Mouse (Mus musculus): ENCODE data around the gene 2610008E11Rik.
"Not testable (repeated sequence)": the region's sequence is repeated elsewhere in the genome, so short reads cannot be mapped to it uniquely, and the experiment has no call there.

Gene 2610008E11Rik

DNA sequence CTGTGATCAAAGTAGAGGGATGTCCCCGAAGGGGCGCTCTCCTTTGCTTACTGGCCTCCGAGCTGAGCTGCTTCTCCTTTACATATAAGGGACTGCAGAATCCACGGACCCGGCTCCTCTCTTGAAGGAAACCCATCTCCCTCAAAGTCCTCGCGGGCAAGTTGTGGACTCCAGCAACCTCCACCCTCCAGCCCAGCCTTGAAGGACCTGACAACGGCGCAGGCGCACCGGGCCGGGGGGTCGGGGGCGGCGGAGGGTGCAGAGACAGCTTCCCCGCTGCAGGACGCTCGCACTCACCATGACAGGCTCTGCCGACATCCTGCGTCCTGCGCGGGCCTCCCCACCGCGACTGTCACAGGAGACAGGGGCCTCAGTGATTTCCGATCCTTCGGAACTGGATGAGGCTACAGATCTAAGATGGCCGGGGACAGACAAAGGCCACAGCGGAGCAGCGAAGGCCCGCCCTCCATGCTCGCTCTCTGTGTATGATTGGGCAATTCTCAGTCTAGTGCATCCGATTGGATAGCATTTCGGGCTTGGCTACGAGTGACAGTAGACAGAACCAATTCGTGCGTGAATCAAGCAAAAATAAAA, at the start of gene 2610008E11Rik:
TSS of gene 2610008E11Rik (minus strand) at position 440 of the 594 bp plus-strand sequence.
- peak; percentile 98 for DNase-seq (ENCODE audit: low spot score)

GRCm38 (mm10) chr10:79116125-79116849, 18.9 kb upstream of the 2610008E11Rik start:
- peak; percentile 89 for DNase-seq (ENCODE audit: low spot score)

DNA sequence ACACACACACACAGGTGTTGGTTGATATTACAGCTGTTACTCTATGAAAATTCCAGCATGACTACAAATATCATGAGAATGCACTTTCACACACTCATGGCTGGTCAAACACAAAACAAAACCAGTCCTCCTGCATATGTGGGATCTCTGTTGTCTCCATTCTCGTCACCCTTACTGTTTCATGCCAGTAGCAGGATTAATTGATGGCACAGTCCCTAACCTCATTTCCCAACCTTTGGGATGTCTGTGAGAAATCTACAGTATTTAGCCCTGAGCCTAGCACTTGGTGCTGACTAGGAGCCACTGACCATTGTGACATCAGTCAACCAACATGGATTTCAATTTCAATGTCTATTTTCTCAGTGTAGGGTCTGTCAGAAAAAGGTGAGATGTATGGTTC, 17.7 kb upstream of the 2610008E11Rik start:
- DNase-seq (ENCODE audit: low spot score): no peak

DNA sequence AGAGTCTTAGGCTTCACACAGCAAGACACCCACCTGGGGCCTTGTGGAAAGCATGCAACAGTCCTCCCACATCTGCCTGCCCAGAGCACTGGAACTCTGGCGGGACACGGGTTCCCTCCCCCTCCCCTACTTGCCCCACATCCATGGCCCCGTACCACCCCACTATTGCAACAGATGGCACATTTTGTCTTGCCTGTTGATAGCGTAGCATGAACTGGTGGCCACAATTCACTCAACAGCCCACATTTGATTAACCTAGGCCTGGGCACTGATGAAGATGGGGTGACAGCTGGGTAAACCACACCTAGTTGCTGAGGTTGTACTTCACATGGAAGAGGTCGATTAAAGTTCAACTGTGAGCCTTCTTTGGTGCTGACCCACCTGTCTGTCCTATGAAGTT, 13.1 kb upstream of the 2610008E11Rik start:
- no peak for DNase-seq (ENCODE audit: low spot score)

GRCm38 (mm10) chr10:79109156-79109555, 11.8 kb upstream of the 2610008E11Rik start:
- no peak for DNase-seq (ENCODE audit: low spot score)

- DNase-seq (ENCODE audit: low spot score): no peak
Observed at GRCm38 (mm10) chr10:79107531-79107930, 10.1 kb upstream of the 2610008E11Rik start.

DNA sequence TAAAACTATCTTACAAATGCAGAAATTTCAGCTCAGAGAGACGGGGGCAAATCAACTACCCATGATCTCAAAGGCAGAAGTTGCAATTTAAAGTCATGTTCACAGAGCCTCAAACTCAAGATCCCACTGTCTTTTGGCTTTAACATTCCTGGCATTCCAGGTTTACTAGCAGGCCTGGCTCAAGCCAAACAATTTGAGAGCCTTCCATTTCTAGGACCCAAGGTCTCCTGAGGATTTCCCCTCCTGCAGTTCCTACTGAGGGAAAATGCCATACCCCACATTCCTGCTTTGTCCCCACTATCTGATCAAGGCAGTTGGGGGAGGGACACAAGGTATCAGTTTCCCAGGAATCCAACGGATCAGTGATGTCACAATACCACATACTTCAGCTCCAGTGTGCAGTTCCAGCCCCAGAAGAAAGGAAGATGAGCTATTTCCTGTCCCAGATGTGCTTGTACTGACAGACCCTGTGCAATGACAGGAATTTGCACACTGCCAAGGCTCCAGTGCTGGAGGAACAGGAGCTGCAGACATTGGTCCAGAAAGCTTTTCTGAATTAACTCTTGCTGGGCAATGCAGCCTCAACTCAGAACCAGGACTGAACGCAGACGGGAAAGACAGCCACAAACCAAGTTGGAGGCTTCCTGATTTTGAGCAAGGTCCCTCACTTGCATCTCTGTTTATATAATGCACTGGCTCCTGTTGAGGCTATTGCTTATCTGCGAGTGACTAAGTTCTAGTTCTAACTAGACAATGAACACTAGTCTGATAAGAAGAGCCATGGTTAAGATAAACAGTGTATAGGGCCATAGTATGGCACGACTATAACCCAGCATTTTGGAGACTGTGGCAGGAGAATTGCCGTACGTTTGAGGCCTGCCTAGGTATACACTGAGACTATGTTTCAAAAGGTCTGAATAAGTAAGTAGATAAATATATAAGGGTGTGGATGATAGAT, 9.2 kb upstream of the 2610008E11Rik start:
- peak; percentile 16 for DNase-seq (ENCODE audit: low spot score)

GRCm38 (mm10) chr10:79096706-79097105, 694 bp downstream of the 2610008E11Rik start:
- DNase-seq (ENCODE audit: low spot score): no peak

GRCm38 (mm10) chr10:79091731-79092130, 5.7 kb downstream of the 2610008E11Rik start:
- DNase-seq (ENCODE audit: low spot score): no peak

DNA sequence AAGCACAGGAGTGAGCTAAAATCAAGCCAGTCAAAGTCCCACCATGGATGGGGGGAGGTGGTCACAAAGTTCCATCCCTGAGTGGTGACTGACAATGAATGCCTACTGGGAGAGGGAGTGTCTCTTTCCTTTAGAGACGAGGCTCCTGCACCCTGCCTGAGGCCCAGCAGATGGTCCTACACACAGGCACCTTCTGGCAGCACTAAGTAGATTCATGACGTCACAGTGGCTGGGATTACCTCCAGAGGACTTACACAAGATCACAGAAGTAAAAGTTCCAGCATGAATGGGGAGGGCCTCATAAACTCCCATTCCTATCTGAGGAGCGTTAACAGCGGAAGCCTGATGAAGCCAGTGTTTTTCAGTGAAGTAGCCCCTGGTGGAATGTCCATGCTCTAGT, 8.4 kb downstream of the 2610008E11Rik start:
- DNase-seq (ENCODE audit: low spot score): no peak

DNA sequence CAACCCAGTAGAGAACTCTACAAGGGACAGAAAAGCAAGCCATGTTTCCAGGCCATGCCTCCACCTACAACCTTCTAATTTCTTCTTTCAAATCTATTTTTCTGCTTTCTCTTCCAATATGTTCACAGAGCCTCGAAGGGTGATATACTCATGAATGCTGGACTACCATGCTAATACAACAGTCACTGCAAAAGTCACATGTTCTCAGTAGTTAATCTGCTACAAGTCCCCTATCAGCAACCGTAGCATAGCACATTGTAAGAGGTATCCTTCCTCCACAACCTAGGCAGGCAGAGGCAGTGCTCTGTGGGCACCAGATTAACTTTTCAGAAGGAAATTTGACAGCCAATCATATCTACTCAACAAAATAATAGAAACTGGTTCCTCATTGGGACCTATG, 10.8 kb downstream of the 2610008E11Rik start:
- no peak for DNase-seq (ENCODE audit: low spot score)

- not testable (repeated sequence) for DNase-seq (ENCODE audit: low spot score)
Observed at GRCm38 (mm10) chr10:79057370-79057769, 40.0 kb downstream of the 2610008E11Rik start.

DNA sequence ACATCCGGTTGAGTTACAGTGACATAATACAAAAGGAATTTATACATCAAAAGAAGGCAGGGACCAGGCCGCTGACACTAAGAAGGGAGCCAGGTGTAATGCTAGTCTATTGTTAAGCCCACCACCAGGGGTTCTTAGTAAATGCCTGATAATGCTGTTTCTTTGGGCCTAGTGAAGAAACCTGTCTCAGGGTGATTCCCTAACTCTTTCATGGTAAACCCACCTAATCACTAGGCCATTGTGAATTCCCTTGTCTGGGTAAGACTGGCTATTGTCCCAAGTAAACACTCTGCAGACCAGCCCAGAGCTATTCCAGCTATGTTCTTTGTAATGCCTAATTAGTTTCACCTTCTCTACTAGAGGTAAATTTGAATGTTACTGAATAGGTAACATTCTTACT, 54.9 kb downstream of the 2610008E11Rik start:
- DNase-seq (ENCODE audit: low spot score): not testable (repeated sequence)

GRCm38 (mm10) chr10:79028441-79028840, 69.0 kb downstream of the 2610008E11Rik start, which contains the start of gene Olfr57:
TSS of gene Olfr57 (plus strand) at chr10:79028741.
- no peak for DNase-seq (ENCODE audit: low spot score)

Data from retina, embryonic 14.5 days (tissue).